Comparison of ENCODE assay signal across 9 mouse cellular contexts in genomic region chr2:163438246-163438618, GRCm38 (mm10). TPM values are rescaled to one million over a fixed set of nuclear protein-coding genes. Genes with fewer than 3 reads are reported as not detected.
DNase-seq lines count a peak whose midpoint lies in the region; ATAC-seq lines count a peak whose summit lies in the region.
"Had no signal": no experiment of that assay in that cellular context is flagged by ENCODE, and none has a peak within 500 bp of the region (broad histone marks: within the 10 kb centered on the region; RNA-seq: fewer than 3 reads in every experiment).

TSS of gene Gdap1l1 (plus strand) at chr2:163438476.

- H3K27me3 ChIP-seq in heart, embryonic 13.5 days (replicated peaks), result peaks cover 50% of the 10 kb centered on the region
- peaks cover 32% of the 10 kb centered on the region for H3K27me3 ChIP-seq in forebrain, embryonic 10.5 days (ENCODE audit: poor library complexity, severe bottlenecking)
- H3K27me3 ChIP-seq in midbrain, embryonic 12.5 days, result 0 out of 2 replicates have a peak, but pooled peaks cover 6% of the 10 kb centered on the region

- WGBS in heart, embryonic 13.5 days, result 2% methylated on average over 13 of the region's 18 CpGs
- WGBS in forebrain, embryonic 10.5 days, result 0% methylated on average over 18 of the region's 18 CpGs
- WGBS in midbrain, embryonic 12.5 days, result 0% methylated on average over 18 of the region's 18 CpGs

- no peaks in the 10 kb centered on the region for H3K36me3 ChIP-seq in heart, embryonic 13.5 days
- no peaks in the 10 kb centered on the region for H3K36me3 ChIP-seq in forebrain, embryonic 10.5 days (replicated peaks)
- H3K36me3 ChIP-seq in midbrain, embryonic 12.5 days, result no peaks in the 10 kb centered on the region

- H3K4me1 ChIP-seq in heart, embryonic 13.5 days, result peaks cover 8% of the 10 kb centered on the region
- peaks cover 26% of the 10 kb centered on the region for H3K4me1 ChIP-seq in forebrain, embryonic 10.5 days
- H3K4me1 ChIP-seq in midbrain, embryonic 12.5 days, result peaks cover 35% of the 10 kb centered on the region

- no peak within 1 kb of the TSS for H3K27ac ChIP-seq in heart, embryonic 13.5 days (replicated peaks)
- H3K27ac ChIP-seq in forebrain, embryonic 10.5 days, result peak within 1 kb of the TSS; percentile 80
- peak within 1 kb of the TSS; percentile 79 for H3K27ac ChIP-seq in midbrain, embryonic 12.5 days (replicated peaks)

- ATAC-seq in heart, embryonic 13.5 days (ENCODE audit: extremely low read depth, insufficient number of reproducible peaks, low FRiP score, low TSS enrichment), result no peak
- peak; percentile 76 for ATAC-seq in midbrain, embryonic 12.5 days (ENCODE audit: low FRiP score, low read depth)

- no peak within 1 kb of the TSS for H3K9ac ChIP-seq in heart, embryonic 13.5 days
- H3K9ac ChIP-seq in midbrain, embryonic 12.5 days (replicated peaks), result peak within 1 kb of the TSS; percentile 86

- peak within 1 kb of the TSS; percentile 64 for H3K4me2 ChIP-seq in heart, embryonic 13.5 days
- peak within 1 kb of the TSS; percentile 66 for H3K4me2 ChIP-seq in midbrain, embryonic 12.5 days (replicated peaks)

- no peaks in the 10 kb centered on the region for H3K9me3 ChIP-seq in heart, embryonic 13.5 days
- H3K9me3 ChIP-seq in forebrain, embryonic 10.5 days, result no peaks in the 10 kb centered on the region
- H3K9me3 ChIP-seq in midbrain, embryonic 12.5 days, result no peaks in the 10 kb centered on the region

- DNase-seq in heart, adult 8-10 months (ENCODE audit: low spot score), result no peak
- DNase-seq in brain, embryonic 18.5 days (ENCODE audit: low read depth, low spot score), result peak; percentile 69
- no peak for DNase-seq in forebrain, embryonic 10.5 days (ENCODE audit: extremely low spot score, low spot score)
- DNase-seq in layer of hippocampus, adult 18-20 months (ENCODE audit: low spot score in 2 of 2), result peak; percentile 77 to 87
- peak; percentile 68 for DNase-seq in telencephalon, adult 2 months (ENCODE audit: low read depth, low spot score)
- DNase-seq in urinary bladder, adult 18-20 months (ENCODE audit: low spot score in 2 of 2), result no peak

- H3K4me3 ChIP-seq in heart, embryonic 13.5 days, result peak within 1 kb of the TSS; percentile 41
- H3K4me3 ChIP-seq in forebrain, embryonic 10.5 days, result peak within 1 kb of the TSS; percentile 62
- H3K4me3 ChIP-seq in midbrain, embryonic 12.5 days, result peak within 1 kb of the TSS; percentile 81

RNA-seq across cellular contexts. Expression of gene Gdap1l1, which starts in this region (rescaled TPM):
- 0.41 and 0.48 TPM in 2 replicates for polyA plus RNA-seq in heart, embryonic 13.5 days (2015; fragmentation: Nextera tagmentation; extraction: Ambion mirVana)
- total RNA-seq in heart, adult 8-10 months (2022), result not detected
- polyA plus RNA-seq in forebrain, embryonic 10.5 days (2016; fragmentation: Nextera tagmentation; extraction: Ambion mirVana), result 10.0 and 11.8 TPM in 2 replicates
- total RNA-seq in layer of hippocampus, adult 18-20 months (2021), result 10 to 100 TPM; 68.2 to 78.1 TPM
- 62.6 and 63.4 TPM in 2 replicates for polyA plus RNA-seq in midbrain, embryonic 12.5 days (2016; fragmentation: Nextera tagmentation; extraction: Ambion mirVana)
- total RNA-seq: CH12.LX had no signal

Comparison
In these comparisons a context has a peak if more than half of its experiments do, and no peak if none do; other contexts are left out.
1. RNA of gene Gdap1l1 (total RNA-seq): 68.2 to 78.1 TPM in layer of hippocampus, adult 18-20 months; not detected in heart, adult 8-10 months; every median in the first group is over 10 times any median in the second.
2. DNase-seq: peak in brain, embryonic 18.5 days (single experiment), layer of hippocampus, adult 18-20 months (2 of 2) and telencephalon, adult 2 months (single experiment); none in heart, adult 8-10 months (single experiment), forebrain, embryonic 10.5 days (single experiment) and urinary bladder, adult 18-20 months (0 of 2).
3. Peak in every context shown above with its lines, with median percentiles within 50 percentile points of each other: H3K4me3 ChIP-seq.